Mouse (Mus musculus) heart, postnatal 0 days (tissue): Measurements from ENCODE around the gene Pheta2.

Experiments used
- CTCF ChIP-seq: IDR thresholded peaks from 2 replicates; pipeline ENCODE4 v1.5.1; 2016; ENCODE audit warnings: antibody characterized with exemption, control low read depth, low read depth
- EP300 ChIP-seq: IDR thresholded peaks from 2 replicates; pipeline ENCODE4 v1.6.1; 2016; ENCODE audit warnings: antibody characterized with exemption, low read depth

- TF ChIP-seq CTCF, result no peak
- no peak for TF ChIP-seq EP300
Measured at GRCm38 (mm10) chr15:82339634-82340254, 1.0 kb downstream of the Pheta2 start.
